Mouse (Mus musculus) left cerebral cortex, adult 18-20 months (tissue): Measurements from ENCODE around the gene Neto2. TPM values are rescaled to one million over a fixed set of nuclear protein-coding genes. Genes with fewer than 3 reads are reported as not detected.
"Not testable (repeated sequence)": the region's sequence is repeated elsewhere in the genome, so short reads cannot be mapped to it uniquely, and the experiment has no call there.

Experiments used
- DNase-seq, 2 experiments: peaks; one replicate each; pipeline ENCODE4 v3.0.0; 2021 to 2022; ENCODE audit warnings: low spot score in 2 of 2, mixed read lengths in 1 of 2
- long read RNA-seq, 2 experiments: library from polyadenylated mRNA; stranded (forward); transcript quantifications; one replicate each; pipeline ENCODE4 v2.0.0; 2021
- total RNA-seq, 2 experiments: library from RNA; stranded (reverse); gene quantifications; 2 replicates each; pipeline ENCODE4 v1.2.3; 2021

The Neto2 gene
- total RNA-seq = 10 to 100 TPM; 57.6 to 59.0 TPM
- long read RNA-seq, experiment 1, full-length matches to known transcripts = 19 of 30 reads
- long read RNA-seq, experiment 1, partial matches to known transcripts = 2 of 30 reads
- long read RNA-seq, experiment 1, other reads (novel, unspliced or antisense) = 9 of 30 reads
- long read RNA-seq, experiment 2, full-length matches to known transcripts = 12 of 19 reads
- long read RNA-seq, experiment 2, partial matches to known transcripts = 2 of 19 reads
- long read RNA-seq, experiment 2, other reads (novel, unspliced or antisense) = 5 of 19 reads

DNA sequence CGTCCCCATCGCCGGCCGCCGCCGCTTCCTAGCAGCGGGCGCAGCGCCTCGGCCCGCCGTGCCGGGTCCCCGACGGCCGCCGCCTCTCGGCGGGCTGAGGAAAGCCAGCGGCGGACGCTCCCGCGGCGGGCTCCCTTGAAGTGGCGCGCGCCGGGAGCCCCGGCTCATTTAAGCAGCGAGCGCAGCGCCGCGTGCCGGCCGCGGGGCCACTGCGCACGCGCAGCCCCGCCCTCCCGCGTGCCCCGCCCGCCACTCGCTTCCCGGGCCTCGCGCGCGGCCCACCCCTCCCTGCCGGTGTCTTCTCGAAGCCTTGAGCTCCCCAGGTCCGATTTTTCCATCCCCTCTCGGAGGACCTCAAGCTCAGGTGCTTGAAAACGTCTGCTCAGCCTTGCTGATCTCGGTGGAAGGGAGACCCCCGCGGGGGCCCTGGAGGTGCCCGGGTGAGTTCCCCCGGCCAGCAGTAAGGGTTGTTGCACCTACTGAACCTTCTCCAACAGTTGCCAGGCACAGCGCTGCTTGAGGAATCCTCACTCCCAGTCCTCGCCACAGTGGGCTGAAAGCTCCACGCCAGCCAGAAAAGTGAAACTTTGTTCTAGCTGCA is at the start of gene Neto2:
Gene Neto2, minus strand, starts transcription at position 174 of the 601 bp plus-strand sequence.
- peak; percentile 72 to 80 for DNase-seq

DNA sequence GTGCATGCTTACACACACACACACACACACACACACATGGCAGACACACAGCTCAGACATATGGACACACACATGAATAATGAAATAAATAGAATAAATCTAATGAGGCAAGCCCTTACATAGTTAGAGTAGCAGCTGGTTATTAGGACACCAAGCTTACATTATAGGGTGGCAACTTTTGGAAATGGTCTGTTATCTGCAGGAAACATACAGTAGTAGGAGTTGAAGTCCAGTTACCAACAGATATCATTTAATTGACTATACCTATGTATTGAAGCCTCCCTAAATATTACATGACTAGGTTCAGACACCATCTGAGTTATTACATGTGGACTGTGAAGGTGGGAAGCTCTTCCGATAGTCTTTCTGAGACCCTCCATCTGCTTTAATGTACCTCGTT is 44.3 kb upstream of the Neto2 start:
- DNase-seq = no peak

DNA sequence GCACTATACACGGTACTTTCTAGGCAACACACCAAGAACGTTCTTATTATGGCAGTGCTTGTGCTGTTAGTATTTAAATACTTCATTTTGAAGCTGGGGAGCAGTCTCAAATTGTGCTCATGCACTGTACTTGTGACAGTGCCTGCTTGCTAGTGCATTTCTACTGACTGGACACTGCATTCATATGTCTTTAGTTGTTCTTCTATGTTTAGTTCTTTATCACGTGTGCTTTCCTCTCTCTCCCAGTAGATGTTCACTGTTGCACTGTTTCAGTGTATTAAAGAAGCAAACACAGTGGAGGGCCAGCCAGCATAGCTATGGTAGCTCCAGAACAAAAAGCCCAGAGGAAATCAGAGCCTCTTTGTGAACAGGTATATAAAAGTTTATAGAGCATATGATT is 29.8 kb upstream of the Neto2 start:
- no peak for DNase-seq

DNA sequence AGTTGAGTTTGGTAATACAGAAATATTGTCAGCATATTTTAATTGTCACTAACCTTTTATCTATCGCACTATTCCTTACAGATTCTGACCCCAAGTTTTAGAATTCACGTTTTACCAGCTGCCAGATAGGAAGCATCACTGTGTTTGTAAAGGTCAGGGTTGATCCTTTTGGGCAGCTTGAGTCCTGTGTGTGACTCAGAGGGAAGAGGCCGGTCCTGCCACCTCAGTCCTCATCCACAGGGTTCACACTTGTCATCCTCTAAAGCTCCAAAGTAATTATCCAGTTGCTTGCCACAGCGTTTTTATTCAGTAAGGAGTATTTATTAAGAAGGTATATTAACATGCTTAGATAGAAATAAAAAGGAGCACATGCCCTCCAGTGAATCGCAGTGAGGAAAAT is 16.5 kb upstream of the Neto2 start:
- DNase-seq = no peak

DNA sequence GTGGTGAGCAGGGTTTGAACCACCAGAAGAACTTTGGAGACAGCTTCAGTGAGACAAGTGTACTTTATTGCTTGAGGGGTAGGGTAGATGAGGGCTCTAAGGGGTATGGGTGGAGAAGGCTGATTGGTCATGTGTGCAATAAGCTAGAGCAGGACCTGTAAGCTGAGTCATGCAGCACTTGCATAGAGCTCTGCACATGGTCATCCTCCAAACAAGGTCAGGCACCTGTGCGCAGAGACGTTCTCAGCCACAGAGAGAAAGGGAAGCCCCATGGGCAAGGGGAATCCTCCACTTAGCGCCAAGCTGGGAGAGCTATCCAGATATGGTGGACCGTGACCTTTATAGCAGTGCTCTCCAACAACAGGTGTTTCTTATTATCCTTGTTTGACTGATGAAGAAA is 16.0 kb upstream of the Neto2 start:
- DNase-seq = no peak

DNA sequence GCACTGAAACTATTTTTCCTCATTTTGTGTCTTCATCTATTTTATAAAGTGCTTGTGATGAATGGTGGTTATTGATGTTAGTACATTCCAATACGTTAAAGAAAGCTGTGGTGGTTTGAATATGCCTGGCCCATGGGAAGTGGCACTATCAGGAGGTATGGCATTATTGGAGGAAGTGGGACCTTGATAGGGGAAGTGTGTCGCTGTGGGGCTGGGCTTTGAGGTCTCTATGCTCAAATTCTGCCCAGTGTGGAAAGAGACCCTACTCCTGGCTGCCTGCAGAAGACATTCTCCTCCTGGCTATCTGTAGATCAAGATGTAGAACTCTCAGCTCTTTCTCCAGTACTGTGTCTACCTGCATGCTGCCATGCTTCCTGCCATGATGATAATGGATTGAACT is 6.3 kb upstream of the Neto2 start:
- DNase-seq = no peak

DNA sequence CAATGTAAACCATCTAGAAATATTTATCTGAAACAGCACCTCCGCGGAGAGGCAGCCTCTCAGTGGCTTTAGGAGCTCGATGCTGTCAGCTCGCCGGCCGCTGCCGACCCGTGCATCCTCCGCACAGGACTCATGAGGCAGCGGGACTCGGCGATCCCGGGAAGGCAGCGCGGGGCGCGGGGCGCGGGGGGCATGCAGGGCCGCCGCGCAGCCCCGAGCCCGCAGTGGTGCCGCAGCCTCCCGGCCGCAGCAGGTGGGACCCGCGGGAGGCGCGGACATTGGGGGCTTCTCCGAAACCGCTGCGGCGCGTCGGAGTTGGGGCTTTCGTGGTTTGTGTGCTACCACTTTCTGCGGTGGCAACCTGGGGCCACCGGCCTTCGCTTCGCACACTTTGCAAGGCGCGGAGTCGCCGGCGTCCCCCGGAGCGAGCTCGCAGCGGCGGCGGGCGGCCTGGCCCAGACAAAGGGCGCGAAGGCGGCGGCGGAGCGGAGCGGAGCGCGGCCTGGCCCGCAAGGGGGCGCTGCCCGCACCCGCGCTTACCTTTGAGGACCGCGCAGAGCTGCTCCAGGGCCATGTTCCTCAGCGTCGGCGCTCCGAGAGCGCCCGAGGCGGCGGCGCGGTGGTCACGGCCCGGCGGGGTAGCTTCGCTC is 498 bp downstream of the Neto2 start:
- peak; percentile 54 to 55 for DNase-seq

DNA sequence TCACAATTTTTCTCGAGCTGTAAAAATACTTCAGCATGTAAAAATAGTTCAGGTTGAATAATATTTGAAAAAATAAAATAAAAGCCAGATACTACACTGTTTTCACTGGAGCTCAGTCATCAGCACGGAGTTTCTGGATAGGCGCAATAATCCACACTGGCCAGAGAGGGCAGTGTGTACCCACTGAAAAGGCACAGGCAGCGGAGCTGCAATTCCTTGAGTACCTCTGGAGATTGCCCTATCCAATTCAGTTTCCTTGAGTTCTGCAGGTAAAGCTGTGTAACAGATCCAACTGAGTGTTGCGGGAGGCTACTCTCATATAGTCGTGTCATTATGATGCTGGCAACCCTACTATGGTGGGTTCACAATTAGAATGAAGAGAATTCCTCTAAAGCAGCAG is 1.7 kb downstream of the Neto2 start:
- DNase-seq = peak; percentile 76 to 80

DNA sequence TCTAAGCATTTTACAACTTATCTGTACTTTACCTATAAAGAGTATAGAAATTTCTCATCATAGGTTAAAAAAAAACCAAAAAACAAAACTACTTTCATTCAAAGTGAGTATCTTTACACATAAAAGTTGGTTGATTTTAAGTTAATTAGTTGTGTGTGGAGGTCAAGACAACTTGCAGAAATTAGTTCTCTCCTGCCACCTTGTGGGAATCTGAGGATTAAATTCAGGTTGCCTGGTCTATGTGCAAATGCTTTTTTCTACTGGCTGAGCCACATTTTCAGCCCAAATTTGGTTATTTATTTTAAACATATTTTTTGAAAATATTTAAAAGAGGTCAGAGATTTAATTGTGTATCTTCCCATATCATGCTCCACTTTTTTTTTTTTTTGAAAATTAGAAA is 35.6 kb downstream of the Neto2 start:
- peak in 1 of 2 experiments; percentile 16 for DNase-seq

DNA sequence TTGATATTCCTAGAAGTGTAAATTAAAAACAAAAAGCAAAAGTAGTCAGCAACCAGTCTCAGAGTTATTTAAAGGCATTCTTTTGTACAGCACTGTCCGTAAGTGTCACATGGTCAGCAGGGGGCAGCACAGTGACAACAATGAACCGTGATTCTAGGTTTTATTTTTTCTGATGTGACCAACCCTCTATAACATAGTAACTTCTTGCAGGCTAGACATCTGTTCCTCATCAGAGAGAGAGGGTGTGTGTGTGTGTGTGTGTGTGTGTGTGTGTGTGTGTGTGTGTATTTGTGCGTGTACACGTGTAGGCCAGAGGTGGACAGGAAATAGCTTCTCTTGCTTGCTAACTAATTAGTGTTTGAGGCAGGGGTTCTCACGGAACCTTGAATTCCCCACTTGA is 38.7 kb downstream of the Neto2 start:
- peak; percentile 51 to 65 for DNase-seq

DNA sequence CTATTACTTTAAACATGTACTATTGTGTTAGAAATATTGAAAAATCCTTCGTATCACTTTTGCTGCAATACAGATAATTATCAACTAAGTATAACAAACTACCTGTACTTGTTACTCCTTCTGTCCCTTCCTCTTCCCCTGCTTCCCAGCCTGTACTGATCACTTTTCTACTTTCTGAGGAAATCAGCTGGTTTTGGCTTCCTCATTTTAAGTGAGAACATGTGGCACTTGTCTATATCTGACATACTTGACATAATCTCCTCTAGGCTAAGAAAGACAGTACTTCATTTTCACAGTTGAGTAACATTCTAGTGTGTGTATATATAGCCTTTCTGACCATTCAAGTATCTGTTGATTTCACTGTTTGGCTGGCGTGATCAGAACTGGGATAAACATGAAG is 49.5 kb downstream of the Neto2 start:
- no peak for DNase-seq

DNA sequence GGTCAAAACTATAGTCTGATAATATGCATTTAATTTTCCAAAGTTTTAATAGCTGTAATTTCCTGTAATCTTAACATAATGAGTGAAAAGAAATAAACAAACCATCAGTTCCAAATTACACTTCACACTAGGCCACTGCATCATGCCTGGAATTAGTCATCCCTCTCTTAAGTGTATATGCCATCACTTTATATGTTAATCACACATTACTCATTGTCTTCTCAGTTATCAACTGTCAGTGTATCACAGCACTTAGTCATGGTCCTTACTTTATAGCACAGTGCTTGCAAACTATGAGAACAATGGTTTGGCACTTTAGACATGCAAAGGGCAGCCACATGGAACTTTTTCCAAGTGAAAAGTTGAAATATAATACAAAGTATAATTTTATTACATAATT is 52.2 kb downstream of the Neto2 start:
- no peak for DNase-seq

DNA sequence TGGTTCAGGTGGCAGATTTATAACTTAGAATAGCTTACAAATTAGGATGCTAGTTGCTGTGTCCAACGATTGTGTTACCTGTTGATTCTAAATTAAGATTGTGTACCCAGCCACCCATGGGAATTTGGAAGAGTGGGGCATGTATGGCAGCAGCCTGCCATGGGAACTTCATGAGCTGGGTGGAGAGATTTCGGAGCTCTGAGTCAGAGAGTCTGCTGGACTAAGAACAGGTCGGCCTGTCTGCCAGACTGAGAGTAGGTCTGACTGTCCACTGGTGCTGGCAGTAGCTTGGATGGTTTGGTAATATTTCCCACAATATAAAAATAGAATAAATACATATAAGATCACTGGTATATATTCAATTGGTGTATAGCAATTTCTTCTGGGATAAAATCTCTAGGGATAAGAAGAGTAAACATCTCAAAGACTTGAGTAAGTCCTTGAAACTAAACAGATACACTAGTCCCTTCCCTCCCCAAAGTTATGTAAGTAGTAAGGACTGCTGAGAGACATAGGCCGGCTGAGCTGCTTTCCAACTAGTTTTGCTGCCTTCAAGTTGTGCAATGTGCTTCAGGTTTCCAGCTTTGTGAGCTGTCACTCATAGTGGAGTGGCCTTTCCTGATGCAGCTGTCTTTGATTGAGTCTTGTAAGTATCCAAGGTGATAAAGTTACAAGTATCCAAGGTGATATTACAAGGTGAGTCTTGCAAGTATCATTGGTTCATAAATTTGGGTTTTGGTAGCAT is 55.6 kb downstream of the Neto2 start:
- DNase-seq = no peak

DNA sequence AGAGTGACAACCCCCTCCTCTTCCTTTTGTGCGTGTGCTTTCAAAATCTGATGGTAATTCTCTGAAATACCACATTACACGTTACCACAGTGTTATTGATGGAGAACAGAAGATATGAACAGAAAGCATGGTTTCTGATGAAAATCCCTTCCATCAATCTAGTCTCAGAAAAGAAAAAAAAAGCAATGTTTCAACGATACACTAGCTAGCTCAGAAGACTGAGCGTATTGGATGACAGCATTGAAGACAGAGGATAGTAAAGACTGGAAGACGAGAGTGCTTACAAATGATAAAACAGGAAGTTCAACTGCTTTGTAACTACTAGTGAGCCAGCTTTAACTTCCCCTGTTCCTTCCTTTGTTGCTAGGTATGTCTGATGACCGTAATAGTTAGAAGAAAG is 76.3 kb downstream of the Neto2 start:
- DNase-seq = no peak

DNA sequence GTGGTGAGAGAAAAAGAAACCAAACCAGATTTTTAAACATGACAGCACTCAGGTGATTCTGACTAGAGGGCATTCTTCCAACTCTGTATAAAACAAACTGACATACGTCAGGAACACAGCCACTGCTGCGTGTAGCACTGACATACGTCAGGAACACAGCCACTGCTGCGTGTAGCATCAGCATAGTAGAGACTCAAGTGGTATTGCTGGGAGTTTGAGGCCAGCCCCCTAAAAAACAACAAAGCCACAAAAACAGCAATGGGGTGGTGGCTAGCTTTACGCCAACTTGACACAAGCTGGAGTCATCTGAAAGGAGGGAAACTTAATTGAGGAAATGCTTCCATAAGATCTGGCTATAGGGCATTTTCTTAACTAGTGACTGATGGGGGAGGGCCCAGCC is 77.5 kb downstream of the Neto2 start:
- DNase-seq = no peak

DNA sequence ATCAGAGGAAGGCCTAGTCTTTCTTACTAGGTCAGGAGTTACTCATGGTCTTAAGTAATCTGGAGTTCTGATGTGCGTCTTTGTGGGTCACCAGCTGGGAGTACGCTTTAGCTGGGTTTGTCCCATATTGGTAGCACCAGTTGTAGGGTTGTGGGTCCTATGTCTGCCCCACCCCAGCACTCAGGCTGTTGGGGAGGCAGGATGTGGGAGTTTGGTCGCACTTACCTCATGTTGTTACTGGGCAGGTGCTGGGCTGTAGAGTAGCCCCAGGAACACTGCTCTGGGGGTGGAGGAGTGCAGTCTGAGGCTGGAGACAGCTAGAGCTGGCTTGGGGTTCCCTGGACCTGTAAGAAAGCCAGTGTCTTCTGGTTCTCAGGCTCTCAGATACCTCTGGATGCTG is 81.9 kb downstream of the Neto2 start:
- DNase-seq = no peak

DNA sequence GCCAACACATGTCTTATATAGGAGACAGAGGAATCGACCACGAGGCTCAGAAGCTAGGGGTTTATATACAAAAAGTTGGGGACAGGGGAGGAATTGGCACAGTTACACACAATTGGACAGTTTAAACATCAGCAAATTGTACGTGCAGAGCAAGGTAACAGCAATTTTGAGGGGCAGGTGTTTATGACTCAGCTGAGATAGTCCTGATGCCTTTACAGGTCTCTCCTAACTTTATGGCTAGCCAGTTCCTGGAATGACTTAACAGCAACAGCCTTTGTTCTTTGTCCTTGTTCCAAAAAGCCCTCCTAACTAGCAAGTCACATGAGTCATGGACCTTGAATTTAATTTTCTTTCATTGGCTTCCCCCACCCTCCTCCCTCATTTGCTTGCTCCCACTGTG is 83.6 kb downstream of the Neto2 start:
- not testable (repeated sequence) for DNase-seq

DNA sequence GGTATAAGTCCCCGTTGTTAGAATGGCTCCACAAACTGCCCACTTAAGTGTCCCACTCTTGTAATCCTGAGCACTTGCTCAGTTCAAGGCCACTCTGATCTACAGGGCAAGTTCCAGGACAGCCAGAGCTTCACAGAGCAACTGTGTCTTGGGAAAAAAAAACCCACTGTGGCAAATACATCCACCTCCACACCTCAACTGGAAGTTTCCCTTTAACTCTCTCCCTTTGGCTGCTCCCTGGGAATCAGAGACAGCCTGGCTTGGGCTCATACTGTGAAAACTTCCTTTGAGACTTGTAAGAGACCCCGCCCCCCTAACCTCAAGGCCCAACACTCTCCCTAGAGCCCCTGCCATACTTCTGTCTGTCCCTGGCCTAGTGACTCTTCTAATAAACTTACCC is 91.9 kb downstream of the Neto2 start:
- no peak for DNase-seq

DNA sequence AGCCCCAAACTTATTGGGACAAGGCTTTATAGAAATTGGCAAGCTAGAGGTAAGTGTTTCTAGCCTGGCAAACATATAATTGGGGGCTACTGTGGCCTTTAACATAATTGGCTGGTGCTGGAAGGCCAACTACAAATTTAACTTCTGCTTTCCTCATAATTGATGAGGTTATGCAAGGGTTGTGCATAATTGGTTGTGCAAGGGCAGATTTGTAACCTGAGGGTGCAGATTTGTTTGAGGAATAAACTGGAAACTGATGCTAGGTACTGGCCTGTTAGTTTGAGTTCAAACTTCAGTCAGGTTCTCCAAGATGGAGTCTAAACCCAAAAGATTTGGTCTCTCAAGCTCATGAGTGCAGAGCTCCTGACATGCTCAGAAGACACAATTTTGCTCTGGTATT is 92.9 kb downstream of the Neto2 start:
- no peak for DNase-seq

DNA sequence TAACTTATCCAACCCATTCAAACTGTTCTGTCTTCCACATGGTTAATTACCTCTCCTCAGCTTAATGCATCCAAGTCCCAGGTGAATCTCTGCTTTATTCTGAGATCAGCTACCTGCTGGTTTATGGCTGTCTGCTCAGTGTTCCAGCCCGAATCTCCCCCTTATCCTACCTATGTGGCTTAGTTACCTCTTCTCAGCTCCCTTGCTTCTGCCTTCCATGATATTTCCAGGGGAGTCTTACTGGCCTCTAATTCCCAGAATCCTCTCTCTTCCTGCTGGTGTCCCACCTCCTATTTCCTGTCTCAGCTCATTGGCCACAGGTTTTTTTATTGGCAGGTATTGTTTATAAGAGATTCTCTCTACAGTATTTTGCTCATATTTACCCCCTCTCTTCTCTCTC is 93.8 kb downstream of the Neto2 start:
- DNase-seq = no peak

DNA sequence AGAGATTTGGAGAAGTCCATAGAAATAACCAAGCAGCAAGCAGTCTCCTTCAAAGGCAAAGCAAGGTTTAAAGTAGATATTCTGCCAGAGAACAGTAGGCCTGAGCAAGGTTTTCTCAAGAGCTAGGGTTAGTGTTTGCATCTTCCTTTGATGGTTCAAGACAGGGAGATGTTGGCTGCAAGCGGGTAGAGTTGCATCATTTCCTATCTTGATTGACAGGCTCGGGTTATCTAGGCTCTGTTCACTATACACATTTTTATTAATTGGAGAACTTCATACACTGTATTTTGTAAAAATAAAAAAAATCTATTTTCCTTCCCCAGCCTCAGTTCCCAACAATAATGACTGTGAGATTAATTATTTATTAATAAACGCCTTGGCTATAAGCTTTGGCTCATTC is 94.2 kb downstream of the Neto2 start:
- no peak for DNase-seq

DNA sequence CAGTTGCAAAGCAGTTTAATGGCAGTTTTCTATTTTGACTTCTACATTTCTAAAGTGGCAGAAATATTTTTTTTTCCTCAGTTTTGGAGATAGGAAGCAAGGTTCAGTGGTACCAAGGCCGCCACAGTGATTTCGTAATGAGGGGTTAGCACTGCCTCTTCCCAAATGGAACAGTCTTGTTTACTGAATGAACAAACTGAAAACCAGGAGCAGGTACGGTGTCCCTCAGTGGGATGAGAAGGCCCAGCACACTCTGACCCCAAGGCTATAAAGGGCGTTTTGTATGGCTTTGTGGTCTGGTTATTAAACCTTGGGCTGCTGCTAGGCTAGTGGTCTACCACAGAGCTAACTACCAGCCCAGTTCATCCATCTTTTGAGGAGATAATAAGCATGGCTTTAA is 96.5 kb downstream of the Neto2 start:
- DNase-seq = no peak
